Mouse (Mus musculus) kidney, postnatal 14 days (tissue): ENCODE measurements at regions not wholly inside any gene's neighbourhood (a gene's known extent, or its start where the extent isn't known, plus 50 kb on each side); places are given as distances from the start of the nearest gene placed in this dataset.

Source experiments
- DNase-seq: peaks from one replicate; pipeline ENCODE4 v3.0.0; 2022; ENCODE audit warnings: mixed read lengths

GRCm38 (mm10) chr3:123952121-123952520, 261.5 kb upstream of the Ndst3 start:
- no peak for DNase-seq

GRCm38 (mm10) chr3:123967373-123967772, 276.7 kb upstream of the Ndst3 start:
- no peak for DNase-seq

- no peak for DNase-seq
Observed at GRCm38 (mm10) chr3:123972367-123972766, 281.7 kb upstream of the Ndst3 start.

GRCm38 (mm10) chr3:123973806-123974576, 283.3 kb upstream of the Ndst3 start:
- no peak for DNase-seq

GRCm38 (mm10) chr3:123976475-123976874, 285.8 kb upstream of the Ndst3 start:
- no peak for DNase-seq

- DNase-seq, result no peak
Observed at GRCm38 (mm10) chr3:123977168-123977567, 286.5 kb upstream of the Ndst3 start.

- DNase-seq, result no peak
Observed at GRCm38 (mm10) chr3:123983045-123983444, 292.4 kb upstream of the Ndst3 start.

GRCm38 (mm10) chr3:123983530-123983929, 292.9 kb upstream of the Ndst3 start:
- DNase-seq, result no peak

- no peak for DNase-seq
Observed at GRCm38 (mm10) chr3:123984028-123984427, 293.4 kb upstream of the Ndst3 start.

GRCm38 (mm10) chr3:123999957-124000616, 309.4 kb upstream of the Ndst3 start:
- DNase-seq, result no peak

GRCm38 (mm10) chr3:124000883-124001282, 310.2 kb upstream of the Ndst3 start:
- no peak for DNase-seq

GRCm38 (mm10) chr3:124011685-124012084, 309.0 kb upstream of the Tram1l1 start:
- no peak for DNase-seq

GRCm38 (mm10) chr3:124018618-124019017, 302.0 kb upstream of the Tram1l1 start:
- no peak for DNase-seq

GRCm38 (mm10) chr3:124026188-124026587, 294.5 kb upstream of the Tram1l1 start:
- DNase-seq, result no peak

- DNase-seq, result no peak
Observed at GRCm38 (mm10) chr3:124067061-124067460, 253.6 kb upstream of the Tram1l1 start.

- no peak for DNase-seq
Observed at GRCm38 (mm10) chr3:124067538-124067937, 253.1 kb upstream of the Tram1l1 start.

- DNase-seq, result no peak
Observed at GRCm38 (mm10) chr3:124067971-124068370, 252.7 kb upstream of the Tram1l1 start.

- no peak for DNase-seq
Observed at GRCm38 (mm10) chr3:124069182-124069581, 251.5 kb upstream of the Tram1l1 start.

- DNase-seq, result no peak
Observed at GRCm38 (mm10) chr3:124075974-124076606, 244.6 kb upstream of the Tram1l1 start.

GRCm38 (mm10) chr3:124092404-124093121, 228.1 kb upstream of the Tram1l1 start:
- peak; percentile 6 for DNase-seq

- DNase-seq, result no peak
Observed at GRCm38 (mm10) chr3:124113995-124114394, 206.7 kb upstream of the Tram1l1 start.

- no peak for DNase-seq
Observed at GRCm38 (mm10) chr3:124156255-124156654, 164.4 kb upstream of the Tram1l1 start.
